Mouse (Mus musculus) cerebellum, adult 9-11 months (tissue): Measurements from ENCODE around the gene Dpt.
A peak's percentile ranks its signal among the peaks of the same experiment; 100 is the strongest.
"Not testable (repeated sequence)": the region's sequence is repeated elsewhere in the genome, so short reads cannot be mapped to it uniquely, and the experiment has no call there.

Experiments used
- DNase-seq: peaks from one replicate; pipeline ENCODE4 v3.0.0; 2022

Gene Dpt

DNA sequence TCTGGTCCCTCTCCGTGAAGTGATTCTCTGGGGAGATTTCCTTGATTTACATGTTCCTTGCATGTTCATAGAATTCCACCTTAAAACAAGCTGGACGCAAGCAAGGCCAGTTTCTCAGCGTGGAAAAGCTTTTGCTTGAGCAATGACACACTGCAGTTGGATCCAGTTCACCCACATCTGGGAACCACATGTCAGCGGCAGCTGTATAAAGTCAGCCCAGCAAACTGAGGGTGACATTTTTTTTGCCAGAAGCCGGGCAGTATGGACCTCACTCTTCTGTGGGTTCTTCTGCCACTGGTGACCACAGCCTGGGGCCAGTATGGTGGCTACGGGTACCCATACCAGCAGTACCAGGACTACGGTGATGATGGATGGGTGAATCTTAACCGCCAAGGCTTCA, at the start of gene Dpt:
Dpt (plus strand) TSS at position 174 of the 400 bp plus-strand sequence.
- DNase-seq: no peak

DNA sequence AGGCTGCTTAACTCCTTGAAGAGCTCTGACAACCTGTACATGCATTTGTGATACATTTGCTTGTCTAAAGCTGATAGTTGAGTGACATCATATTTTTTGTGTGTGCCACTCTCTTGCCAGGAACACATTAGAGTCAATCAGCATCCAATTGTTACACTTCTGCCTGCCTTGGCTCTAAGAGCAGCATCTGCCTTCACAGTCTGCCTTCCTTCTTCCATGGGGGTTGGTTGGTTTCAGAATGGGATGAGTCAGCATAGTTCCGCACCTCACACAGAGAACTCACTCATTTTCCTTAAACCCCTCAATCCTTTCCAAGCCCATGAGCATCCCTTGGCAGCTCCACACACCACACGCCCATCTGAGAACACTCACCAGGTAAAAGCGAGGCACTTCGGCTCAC, 42.7 kb upstream of the Dpt start:
- no peak for DNase-seq

DNA sequence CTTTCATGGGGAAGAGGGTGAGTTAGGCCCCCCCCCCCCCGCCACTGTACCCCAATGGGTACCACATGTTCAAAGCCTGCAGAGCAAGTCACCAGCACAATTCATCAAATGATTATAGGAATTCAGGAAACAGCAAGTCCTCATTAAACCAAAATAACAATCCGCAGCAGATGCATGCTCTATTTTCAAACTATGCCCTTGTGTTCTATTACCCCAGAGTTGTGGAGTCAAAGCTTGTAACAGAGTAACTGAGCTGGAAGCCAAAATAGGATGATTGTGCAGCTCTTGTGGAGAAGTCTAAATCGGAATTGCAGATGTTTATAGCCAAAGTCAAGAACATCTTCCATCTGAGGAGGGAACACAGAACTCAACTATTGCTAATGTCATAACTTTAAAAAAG, 40.8 kb upstream of the Dpt start:
- no peak for DNase-seq

DNA sequence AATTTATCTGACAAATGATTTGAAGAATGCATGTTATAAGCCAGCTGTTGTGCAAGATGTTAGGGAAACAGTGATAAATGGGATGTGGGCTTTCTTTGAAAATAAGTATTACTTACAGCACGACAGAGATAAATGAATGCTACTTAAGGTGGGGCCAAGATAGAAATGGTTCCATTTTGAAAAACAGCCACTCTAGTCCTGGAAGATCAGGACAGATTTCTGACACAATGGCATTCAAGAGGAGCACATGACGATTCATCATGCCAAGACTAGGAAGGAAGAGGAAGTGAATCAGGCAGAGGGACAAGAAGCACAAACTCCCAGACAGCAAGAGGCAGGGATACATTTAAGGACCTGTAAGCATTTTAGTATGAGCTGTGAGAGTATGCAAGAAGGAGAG, 39.5 kb upstream of the Dpt start:
- no peak for DNase-seq

DNA sequence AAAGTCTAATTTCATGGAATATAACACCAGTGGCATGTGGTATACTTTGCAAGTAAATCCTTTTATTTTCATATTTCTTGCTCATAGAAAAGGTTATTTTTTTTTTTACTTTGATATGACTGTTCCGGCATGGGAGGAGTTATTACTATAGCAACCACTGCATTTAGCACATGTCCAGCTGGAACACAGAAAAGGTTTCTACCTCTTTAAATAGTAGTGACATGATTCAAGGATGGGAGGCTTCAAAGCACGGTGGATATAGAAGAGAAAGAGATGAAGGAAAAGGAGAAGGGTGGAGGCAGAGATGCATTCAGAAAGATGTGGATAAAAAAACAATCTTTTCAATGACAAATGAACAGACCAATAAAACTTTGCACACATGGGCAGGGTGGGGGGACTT, 38.0 kb upstream of the Dpt start:
- DNase-seq: no peak

- DNase-seq: no peak
Measured at GRCm38 (mm10) chr1:164762276-164762675, 34.2 kb upstream of the Dpt start.

- no peak for DNase-seq
Measured at GRCm38 (mm10) chr1:164766646-164767045, 29.8 kb upstream of the Dpt start.

- peak; percentile 48 for DNase-seq
Measured at GRCm38 (mm10) chr1:164770611-164771010, 25.8 kb upstream of the Dpt start.

DNA sequence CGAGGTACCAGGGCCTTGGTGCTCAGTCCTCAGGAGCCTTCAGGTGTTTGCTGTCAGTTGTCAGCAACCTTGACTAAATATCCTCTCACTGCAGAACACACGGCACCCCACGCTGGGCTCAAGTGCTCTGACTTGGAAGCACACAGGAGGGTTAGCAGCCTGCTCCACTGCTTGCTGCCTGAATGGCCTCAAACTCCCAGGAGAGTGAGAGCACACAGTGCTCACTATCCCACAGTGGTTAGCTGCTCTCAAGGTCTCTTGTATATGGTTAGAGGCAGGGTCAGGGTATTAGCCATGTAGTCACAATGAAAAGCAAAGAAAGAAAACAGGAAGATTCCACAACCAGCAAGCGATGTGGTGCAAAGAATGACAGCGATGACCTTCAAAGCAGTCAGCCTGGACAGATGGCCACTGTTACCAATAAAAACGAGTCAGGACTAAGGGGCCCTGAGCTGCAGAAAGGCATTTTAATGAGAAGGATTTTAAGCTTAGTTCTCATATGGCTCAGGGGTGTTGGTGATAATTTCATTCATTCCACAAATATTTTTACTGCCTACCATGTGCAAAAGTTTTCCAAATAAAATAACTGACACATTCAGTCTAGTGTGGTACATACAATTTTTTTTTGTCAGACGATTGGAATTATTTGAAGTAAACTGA, 15.5 kb upstream of the Dpt start:
- DNase-seq: no peak

GRCm38 (mm10) chr1:164786165-164786564, 10.3 kb upstream of the Dpt start:
- no peak for DNase-seq

- peak; percentile 95 for DNase-seq
Measured at GRCm38 (mm10) chr1:164787771-164788170, 8.7 kb upstream of the Dpt start.

- peak; percentile 24 for DNase-seq
Measured at GRCm38 (mm10) chr1:164788292-164788691, 8.2 kb upstream of the Dpt start.

- not testable (repeated sequence) for DNase-seq
Measured at GRCm38 (mm10) chr1:164790296-164790695, 6.1 kb upstream of the Dpt start.

DNA sequence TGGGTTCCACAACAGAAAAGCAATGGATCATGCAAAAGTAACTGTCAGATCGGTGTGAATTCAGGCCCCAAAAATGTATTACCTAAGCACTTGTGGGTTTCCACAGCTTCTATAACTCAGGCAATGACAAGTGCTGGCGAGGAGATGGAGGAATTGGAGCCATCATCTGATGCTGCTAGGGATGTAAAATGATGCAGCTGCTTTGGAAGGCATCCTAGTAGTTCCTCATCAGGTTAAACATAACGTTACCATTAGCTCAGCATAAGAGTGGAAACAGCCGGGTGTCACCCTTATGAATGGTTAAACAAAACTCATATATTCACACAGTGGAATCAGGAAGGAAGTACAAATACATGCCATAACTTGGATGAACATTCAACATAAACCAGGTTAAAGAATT, 3.4 kb upstream of the Dpt start:
- DNase-seq: no peak

DNA sequence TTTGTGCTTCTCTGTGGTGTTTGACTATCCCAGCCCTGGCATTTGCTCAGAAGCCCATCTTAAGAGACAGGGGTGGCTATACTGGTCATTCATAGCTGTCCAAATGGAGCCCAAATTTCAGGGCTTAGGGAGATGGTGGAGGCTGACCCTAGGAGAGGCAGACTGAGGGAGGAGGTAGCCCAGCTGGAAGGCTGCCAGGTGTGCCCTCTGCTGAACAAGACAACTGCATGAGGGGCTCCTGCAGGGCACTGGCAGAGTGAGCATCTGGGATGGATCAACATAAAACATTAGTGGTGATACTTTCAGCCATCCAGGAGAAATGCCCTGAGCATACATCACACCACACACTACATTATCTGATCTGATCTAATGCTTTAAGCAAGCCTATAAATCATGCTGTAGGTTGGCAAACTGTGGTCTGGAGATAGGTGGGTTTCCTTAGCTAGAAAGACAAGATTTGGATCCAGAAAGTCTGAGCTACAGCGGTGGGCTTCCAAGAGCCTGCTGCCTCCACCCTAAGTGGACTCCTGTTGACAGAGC, 1.4 kb downstream of the Dpt start:
- no peak for DNase-seq

DNA sequence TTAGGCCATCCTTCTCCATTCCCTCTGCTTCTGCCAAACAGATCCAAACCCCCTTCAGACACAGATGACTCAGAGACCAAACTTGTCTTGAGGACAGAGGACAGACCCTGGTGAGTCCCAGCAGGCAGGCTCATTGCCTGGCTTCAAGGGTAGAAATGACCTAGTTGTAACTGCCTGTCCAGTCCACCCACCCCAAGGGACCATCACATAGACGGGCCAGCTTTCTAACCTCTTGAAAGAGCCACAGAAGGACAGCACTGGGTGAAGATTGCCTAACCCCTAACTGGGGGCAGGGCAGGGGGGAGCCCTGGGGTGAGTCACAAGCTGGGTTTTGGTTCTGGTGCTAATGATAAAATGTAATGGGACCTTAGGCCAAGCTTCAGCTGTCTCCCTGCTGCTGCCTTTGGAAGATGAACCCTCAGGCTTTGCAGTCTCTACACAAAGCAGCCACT, 2.1 kb downstream of the Dpt start:
- peak; percentile 28 for DNase-seq

DNA sequence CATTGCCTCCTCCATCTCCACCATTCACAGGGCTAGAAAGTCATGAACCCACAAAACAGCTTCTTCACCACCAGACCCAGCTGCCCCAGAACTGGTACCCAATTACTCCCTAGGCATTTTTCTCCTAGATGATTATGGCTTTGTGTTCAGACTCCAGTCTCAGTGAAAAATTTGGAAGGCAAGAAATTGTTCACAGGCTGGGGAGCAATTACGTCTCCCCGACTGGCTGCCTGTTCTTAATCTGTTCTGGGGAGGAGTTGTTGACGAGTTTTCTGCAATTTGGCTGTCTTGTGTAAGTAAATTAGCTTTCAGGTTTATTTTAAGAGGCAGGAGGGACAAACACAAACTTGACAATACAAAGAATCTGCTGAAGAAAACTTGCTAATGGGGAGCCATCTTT, 2.7 kb downstream of the Dpt start:
- DNase-seq: no peak

GRCm38 (mm10) chr1:164804277-164804676, 7.8 kb downstream of the Dpt start:
- DNase-seq: no peak

GRCm38 (mm10) chr1:164804751-164805435, 8.4 kb downstream of the Dpt start:
- DNase-seq: no peak

DNA sequence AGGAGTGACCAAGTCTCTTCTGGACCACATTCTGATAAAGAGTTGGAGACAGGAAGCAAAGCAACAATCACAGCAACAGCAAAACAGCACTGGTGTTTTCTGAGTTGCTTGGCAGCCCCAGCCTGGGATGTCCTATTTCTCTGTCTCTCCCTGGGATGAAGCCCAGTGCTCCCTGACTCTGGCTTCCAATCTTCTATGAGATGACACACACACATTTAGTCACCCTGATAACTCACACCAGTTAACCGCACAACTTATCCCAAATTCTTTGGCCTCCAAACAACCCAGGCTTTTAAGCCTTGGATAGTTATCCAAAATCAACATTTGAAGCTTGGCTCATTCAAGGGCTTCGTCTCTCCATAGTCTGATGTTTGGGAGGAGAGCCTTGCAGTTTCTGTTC, 12.9 kb downstream of the Dpt start:
- DNase-seq: no peak

DNA sequence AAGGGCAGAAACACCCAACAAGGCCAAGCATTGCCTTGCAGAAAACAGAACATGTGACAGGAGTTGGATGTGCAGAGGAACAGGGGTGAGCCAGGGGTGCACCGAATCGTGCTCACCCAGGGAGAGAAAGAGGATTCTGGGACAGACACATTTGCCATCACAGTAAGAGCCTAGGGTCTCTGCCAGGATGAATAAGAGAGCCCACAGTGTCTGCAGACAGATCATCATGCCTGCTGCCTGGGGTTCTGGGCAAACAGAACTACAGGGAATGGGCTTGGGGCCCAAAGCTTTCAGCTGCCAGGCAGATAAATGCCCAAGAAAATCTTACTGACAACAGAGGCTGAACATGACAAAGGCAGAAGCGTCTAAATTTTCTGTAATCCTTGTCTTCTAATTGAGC, 14.9 kb downstream of the Dpt start:
- DNase-seq: peak; percentile 66

DNA sequence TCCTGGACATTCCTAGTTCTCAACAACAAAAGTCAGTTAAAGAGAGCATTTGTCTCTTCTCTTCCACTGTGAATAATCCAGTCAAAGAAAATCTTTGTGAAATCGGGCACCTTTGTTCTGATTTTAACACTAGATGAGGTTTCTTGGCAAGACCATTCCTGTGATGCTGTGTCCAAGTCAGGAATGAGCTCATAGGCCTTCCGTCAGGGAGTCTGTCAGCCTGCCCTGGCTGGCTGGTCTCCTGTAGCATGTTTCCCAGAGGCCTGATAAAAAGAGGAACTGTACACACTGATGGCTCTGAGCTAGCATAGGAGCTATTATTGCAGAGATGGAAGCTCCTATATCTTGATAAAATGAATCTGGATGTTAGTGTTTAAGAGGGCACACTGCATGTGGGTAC, 17.8 kb downstream of the Dpt start:
- DNase-seq: peak; percentile 57

DNA sequence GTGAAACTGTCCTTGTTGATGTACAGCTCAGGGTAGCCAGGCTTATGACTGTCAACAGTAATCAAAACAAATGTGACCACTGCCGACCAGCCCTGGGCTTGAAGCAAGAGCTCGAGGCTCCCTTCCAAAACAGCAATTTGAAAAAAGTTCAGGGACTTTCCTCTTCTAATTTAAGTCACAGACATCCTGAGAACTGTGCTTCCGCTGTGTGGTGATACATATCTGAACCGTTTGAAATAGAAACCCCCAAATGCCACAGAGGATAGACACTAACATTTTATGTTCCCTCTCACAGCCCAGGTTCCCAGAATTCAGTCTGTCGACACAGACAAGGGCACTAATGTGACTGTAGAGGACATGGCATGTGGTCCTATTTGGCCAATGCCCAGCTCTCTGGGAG, 18.9 kb downstream of the Dpt start:
- no peak for DNase-seq

DNA sequence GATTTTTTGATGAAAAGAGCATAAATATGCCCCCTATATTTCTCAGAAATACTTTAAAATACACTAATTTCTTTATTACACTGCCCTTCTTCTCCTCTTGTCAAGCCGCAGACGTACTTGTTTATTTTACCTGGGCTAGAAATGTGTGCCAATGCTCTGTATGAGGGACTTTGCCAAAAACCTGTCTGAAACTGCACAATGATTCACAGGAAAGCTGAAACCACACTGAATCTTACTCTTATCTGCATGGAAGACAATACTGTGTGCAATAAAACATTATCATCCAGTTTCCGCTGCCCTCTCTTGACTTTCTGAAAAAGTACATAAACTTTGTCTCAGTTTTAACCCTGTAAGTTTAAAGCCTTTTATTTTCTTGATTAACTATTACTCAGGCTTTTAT, 20.9 kb downstream of the Dpt start:
- DNase-seq: no peak

GRCm38 (mm10) chr1:164821307-164821706, 24.9 kb downstream of the Dpt start:
- DNase-seq: no peak
